Mouse (Mus musculus): ENCODE data around the gene Gipc1. TPM values are rescaled to one million over a fixed set of nuclear protein-coding genes. Genes with fewer than 3 reads are reported as not detected.

Gipc1 gene
- 21.5 TPM for total RNA-seq (2023)

DNA sequence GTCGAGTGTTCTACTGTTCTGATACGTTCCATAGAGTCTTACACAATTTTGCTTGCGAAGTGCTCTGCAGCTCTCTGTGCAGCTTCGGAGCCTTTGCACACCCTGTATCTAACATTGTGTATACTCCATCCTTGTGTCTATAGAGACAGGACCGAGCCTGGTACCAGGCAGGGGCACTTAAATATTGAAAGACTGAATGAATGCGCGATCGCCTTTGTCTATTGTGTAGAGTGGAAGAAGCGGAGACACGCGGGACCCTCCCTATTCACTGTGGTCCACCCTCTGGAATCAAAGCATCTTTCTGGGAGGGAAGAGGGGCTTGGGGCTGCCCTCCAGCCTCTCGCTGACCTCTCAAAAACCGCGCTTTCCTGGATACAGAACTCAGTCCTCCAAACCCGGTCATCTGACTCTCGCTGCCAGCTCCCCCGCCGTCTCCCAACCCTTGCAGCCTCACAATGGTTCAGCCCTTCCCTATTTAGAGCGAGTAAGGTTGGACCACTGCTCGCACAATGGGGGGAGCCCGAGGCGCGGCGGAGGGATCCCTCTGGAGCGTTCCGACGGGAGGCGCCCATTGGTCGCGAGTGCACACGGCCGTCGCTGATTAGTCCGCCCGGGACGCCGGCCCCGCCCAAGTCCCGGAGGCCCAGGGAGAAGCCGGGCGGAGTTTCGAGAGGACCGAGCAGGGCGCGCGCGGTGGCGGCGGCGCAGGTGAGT is at the start of gene Gipc1:
TSS of gene Gipc1 (plus strand) at position 648 of the 714 bp plus-strand sequence.

DNA sequence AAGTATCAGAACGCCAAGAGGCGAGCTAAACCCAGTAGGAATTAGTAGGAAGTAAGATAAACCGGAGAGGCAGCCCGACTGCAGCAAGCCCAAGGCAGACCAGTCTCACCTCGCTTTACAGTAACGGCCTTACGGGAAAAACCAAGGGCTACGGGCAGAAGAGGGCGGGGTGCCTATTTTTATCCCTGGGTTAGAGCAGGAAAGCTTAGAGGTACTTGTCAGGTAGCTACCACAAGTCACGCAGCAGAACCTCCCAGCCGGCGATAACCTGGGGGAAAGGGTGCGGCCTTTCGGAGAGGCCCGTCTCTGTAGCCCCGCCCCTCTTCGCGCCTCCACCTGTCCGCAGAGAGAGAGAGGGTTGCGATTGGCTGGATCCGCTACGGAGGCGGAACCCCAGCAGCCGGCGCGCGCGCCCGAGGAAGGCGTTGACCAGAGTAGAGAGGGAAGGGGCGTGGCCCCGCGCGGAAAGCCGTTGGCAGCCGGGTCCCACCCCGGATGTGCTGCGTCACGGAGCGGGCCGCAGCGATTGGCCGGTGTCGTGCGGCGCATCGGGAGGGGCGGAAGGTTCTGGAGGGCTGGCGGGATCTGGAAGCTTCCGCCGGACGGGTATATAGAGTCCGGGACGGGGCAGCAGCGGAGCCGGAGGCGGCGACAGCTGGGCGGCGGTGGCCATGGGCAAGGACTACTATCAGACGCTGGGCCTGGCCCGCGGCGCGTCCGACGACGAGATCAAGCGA is 44.6 kb upstream of the Gipc1 start, which contains the start of the genes Tecr and Dnajb1:
TSS of gene Tecr (minus strand) at position 311 of the 737 bp plus-strand sequence.
TSS of gene Dnajb1 (plus strand) at position 533 of the 737 bp plus-strand sequence.

DNA sequence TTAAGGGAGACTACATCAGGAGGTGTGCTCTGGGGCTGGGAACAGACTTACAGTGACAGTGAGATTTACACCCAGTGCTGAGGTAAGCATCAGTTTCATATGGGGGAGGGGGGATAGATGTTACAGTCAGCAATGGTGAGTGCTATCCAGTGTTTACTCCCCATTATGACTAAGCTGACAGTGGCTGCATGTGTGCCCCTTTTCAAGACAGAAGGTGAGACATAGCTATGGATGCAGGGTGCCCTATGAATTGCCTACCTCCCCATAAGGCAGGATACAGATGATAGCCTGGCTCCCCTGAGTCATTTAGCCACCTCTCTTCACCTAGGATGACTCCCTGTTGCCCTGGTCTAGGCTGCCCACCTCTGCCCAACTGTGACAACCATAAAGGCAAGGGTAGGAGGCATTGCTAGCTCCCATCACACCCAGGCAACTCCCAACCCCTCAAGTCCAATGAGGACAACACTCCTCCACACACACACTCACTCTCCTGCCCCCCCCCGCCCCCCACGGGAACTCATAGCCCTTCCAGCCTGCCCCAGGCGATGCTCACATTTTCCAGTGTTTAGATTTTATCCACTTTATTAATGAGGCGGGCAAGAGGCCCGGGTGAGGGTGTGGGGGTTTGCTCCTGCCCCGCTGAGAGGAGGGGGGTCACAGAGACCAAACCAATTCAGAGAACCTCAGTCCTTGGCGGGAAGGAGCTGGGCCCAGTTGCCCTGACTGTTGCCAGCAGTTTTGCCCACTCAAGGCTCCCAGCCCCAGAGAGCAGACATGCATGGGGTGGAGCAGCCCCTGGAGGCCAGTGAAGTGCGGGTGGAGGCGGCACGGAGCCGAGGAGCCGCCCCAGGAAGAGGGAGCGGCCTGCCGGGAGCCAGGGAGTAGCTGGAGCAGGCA is 13.7 kb downstream of the Gipc1 start, which contains the start of gene Ptger1:
TSS of gene Ptger1 (plus strand) at position 710 of the 897 bp plus-strand sequence.

DNA sequence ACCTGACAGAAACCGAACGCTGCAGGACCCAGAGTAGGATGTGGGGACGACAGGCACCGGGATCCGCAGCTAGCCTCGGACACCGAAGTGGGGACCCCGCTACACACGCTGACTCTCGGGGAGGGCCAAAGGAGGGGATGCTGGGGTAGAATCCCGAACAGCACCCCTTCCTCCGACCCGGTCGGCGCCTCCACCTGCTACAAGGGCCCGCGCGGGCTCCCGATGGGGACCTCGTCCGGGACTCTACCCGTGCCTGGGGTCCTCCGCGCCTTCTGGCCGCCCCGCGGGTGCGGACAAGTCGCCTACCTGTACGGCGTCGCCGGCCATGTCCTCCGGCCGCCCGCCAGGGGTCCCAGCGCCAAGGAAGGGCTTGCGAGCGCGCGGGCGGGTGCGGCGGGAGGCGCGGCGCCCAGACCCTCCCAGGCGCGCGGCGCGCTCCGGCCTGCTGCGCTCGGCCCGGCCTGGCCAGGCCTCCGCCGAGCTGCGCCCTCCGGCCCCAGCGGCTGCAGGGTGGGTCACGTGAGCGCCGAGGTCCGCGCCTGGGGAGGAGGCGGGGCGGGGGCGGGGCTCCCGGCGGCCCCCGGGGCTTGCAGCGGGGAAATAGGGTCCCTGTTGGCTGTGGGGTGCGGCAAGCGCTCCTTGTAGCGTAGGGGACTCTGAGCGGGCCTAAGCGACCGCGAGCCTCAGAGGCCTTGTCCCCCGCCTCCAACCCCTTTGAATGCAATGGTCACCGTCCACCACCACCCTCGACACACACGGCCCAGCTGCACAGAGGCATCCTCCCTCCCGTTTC is 46.4 kb downstream of the Gipc1 start, which contains the start of gene Pkn1:
TSS of gene Pkn1 (minus strand) at position 519 of the 793 bp plus-strand sequence.

Other genes starting within 250 kb of the Gipc1 start
- gene Scoc, start 194.3 kb upstream of the Gipc1 start, total RNA-seq (2023), result 24.3 TPM
- not detected for gene Olfr370, start 116.9 kb upstream of the Gipc1 start, total RNA-seq (2023)
- 72.2 TPM for gene Ndufb7, start 86.0 kb upstream of the Gipc1 start, total RNA-seq (2023)
- 253 TPM for gene Tecr, start 44.7 kb upstream of the Gipc1 start, total RNA-seq (2023)
- 107 TPM for gene Dnajb1, start 44.5 kb upstream of the Gipc1 start, total RNA-seq (2023)
- 2.8 TPM for gene Ptger1, start 14.0 kb downstream of the Gipc1 start, total RNA-seq (2023)
- 297 TPM for gene Pkn1, start 46.5 kb downstream of the Gipc1 start, total RNA-seq (2023)
- gene Ddx39, start 62.5 kb downstream of the Gipc1 start, total RNA-seq (2023), result 71.0 TPM
- 1,098 TPM for gene Adgre5, start 88.6 kb downstream of the Gipc1 start, total RNA-seq (2023)
- gene Adgrl1, start 247.4 kb downstream of the Gipc1 start, total RNA-seq (2023), result 59.6 TPM